Mouse (Mus musculus) cortical plate, adult 2 months (tissue): Measurements from ENCODE around the gene Spsb4. TPM values are rescaled to one million over a fixed set of nuclear protein-coding genes. Genes with fewer than 3 reads are reported as not detected.
"Not testable (repeated sequence)": the region's sequence is repeated elsewhere in the genome, so short reads cannot be mapped to it uniquely, and the experiment has no call there.

Source experiments
- H3K27ac ChIP-seq: fragments of 200-500 bp; 2 replicates; pipeline ENCODE4 v1.5.1; 2012; ENCODE audit warnings: low read length, control low read depth, inconsistent platforms; ENCODE audit not compliant: insufficient read depth
- H3K4me1 ChIP-seq: fragments of 200-500 bp; 2 replicates; pipeline ENCODE4 v1.6.1; 2011; ENCODE audit warnings: low read length; ENCODE audit not compliant: control insufficient read depth, insufficient read depth
- H3K4me3 ChIP-seq: fragments of 200-500 bp; 2 replicates; pipeline ENCODE4 v1.5.1; 2011; ENCODE audit warnings: mild to moderate bottlenecking, low read length, control low read depth; ENCODE audit not compliant: insufficient read depth
- CTCF ChIP-seq: fragments of 200-500 bp; IDR thresholded peaks from 2 replicates; pipeline ENCODE4 v1.5.1; 2011; ENCODE audit warnings: mild to moderate bottlenecking, control low read depth, low read length; ENCODE audit not compliant: insufficient read depth; ENCODE audit errors: extremely low read depth
- POLR2A ChIP-seq: fragments of 200-500 bp; IDR thresholded peaks from 2 replicates; pipeline ENCODE4 v1.6.1; 2011; ENCODE audit warnings: mild to moderate bottlenecking, low read length, control low read depth; ENCODE audit not compliant: insufficient read depth; ENCODE audit errors: extremely low read depth
- polyA plus RNA-seq: library from polyadenylated mRNA; depleted of rRNA; stranded (reverse); fragments of >200 nt; gene quantifications from 2 replicates; pipeline ENCODE4 v1.2.3, GENCODE M21; 2012

The Spsb4 gene
- polyA plus RNA-seq, 1 experiment, result 3.7 TPM

DNA sequence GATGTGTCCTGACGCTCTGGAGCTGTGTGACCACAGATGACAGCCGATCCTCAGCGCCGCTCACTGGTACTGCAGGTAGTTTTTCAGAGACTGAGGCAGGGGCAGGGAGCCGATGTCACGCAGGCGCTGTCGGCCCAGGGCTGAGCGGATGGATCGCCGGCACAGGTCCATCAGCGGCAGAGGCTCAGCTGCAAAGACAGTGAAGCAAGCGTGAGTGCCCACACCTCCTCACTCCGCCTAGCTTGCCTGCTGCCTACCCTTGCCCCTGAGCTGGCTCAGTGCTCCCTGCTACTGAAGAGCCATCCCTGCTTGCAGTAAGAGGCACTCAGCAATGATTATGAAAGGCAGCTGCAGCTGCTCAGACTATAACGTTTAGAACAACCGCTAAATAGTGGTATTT, 74.1 kb downstream of the Spsb4 start:
- H3K4me3 ChIP-seq, result no peak overlapping the region
- TF ChIP-seq CTCF, result no peak
- no peak for TF ChIP-seq POLR2A
- H3K4me1 ChIP-seq, result no peaks in the 10 kb centered on the region
- H3K27ac ChIP-seq, result no peak overlapping the region

DNA sequence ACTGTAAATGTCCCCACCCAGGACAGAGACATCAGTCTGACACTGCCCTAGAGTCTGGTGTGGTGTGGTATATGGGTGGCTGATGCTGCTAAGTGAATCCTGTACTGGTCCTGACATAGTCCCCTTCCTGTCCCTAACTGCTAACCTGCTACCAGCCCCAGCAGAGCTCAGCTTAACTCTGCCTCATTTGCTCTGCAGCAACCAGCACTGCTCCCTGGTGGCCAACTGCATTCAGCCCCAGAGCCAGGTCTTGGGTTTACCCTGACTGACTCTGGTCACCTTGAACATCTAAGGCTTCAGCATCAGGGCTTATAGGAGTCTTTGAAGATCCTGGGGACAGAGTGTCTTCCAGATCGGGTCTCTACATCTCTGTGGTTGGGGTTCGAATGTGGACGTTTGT, 75.7 kb downstream of the Spsb4 start:
- H3K4me1 ChIP-seq, result no peaks in the 10 kb centered on the region
- H3K27ac ChIP-seq, result no peak overlapping the region
- H3K4me3 ChIP-seq, result no peak overlapping the region
- TF ChIP-seq CTCF (no peak), POLR2A (no peak)

DNA sequence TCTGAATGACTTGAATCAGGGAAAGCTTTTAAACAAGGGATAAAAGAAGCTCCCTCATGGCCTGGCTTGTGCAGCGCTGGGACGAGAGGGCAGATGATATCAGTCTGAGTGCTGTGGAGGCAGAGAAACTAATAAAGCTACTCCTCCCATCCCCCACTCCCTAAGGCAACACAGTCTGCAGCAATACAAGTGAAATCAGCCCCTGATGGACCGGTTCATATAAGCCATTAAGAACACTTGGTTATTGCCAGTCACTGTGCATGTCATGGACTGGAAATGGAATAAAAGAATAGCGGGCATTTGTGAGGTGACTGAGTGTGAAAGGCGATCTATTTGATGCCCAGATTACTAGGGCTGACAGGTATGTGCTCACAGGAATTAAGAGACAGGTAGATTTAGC, 79.8 kb downstream of the Spsb4 start:
- no peak overlapping the region for H3K27ac ChIP-seq
- no peaks in the 10 kb centered on the region for H3K4me1 ChIP-seq
- H3K4me3 ChIP-seq, result no peak overlapping the region
- TF ChIP-seq POLR2A, result no peak
- TF ChIP-seq CTCF, result no peak

DNA sequence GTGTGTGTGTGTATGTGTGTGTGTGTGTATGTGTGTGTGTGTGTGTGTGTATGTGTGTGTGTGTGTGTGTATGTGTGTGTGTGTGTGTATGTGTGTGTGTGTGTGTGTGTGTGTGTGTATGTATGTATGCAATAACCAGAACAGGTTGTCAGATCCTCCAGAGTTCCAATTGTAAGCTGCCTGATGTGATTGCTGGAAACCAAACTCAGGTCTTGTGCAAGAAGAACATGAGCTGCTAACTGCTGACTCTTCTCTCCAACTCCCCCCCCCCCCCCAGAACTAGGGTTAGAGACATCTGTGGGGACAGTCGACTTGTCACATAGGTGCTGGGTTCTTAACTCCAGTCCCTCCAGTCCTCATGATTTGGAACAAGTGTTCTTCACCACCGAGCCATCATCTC, 82.2 kb downstream of the Spsb4 start:
- H3K27ac ChIP-seq, H3K4me1 ChIP-seq, H3K4me3 ChIP-seq: not testable (repeated sequence)

DNA sequence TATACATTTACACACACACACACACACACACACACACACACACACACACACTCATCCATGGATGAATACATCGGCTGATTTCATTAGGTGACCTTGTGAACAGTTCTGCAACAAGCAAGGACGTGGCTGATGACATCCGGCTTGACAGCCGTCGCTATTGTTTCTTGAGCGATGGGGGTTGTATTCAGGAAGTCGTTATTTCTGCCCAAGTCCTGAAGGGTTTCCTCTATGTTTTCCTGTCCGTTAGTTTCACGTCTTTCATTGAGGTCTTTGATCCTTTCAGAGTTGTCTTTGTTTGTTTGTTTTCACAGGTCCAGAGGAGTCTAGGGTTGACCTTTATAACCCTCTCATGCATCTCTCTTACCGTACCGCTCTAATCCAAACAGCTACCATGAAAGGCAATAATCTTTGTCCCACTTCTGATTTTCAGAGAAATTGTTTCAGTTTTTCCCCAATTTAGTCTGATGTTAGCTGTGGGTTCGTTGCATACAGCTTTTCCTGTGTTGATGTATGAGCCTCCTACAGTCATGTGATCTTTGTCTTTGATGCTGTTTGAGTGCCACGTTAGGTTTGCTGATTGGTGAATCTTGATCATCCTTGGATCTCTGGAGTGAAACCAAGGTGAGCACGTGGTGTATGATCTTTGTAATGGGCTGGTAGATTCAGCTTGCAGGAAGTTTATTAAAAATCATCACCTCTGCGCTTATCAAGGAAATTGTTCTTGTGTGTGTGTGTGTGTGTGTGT, 82.9 kb downstream of the Spsb4 start:
- H3K4me3 ChIP-seq, result no peak overlapping the region
- no peak for TF ChIP-seq POLR2A
- TF ChIP-seq CTCF, result no peak
- no peaks in the 10 kb centered on the region for H3K4me1 ChIP-seq
- no peak overlapping the region for H3K27ac ChIP-seq

DNA sequence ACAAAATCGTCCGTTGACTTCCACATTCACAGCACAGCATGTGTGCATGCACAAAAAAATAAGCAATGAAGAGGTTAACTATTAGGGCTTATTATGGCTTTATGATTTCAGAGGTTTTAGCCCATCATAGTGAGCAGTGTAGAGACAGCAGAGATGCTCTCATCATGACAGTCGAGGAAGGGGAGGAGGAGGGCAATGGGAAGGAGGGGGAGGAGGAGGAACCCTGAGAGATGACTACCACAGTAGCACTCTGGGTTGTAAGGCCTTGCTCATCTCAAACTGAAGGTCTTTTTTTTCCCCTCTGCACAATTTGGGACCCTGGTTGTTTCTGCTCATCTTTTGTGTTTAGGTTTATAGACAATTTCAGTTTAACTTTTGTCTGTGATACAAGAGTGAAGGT, 83.8 kb downstream of the Spsb4 start:
- no peak overlapping the region for H3K4me3 ChIP-seq
- no peak overlapping the region for H3K27ac ChIP-seq
- TF ChIP-seq POLR2A (no peak), CTCF (no peak)
- no peaks in the 10 kb centered on the region for H3K4me1 ChIP-seq

DNA sequence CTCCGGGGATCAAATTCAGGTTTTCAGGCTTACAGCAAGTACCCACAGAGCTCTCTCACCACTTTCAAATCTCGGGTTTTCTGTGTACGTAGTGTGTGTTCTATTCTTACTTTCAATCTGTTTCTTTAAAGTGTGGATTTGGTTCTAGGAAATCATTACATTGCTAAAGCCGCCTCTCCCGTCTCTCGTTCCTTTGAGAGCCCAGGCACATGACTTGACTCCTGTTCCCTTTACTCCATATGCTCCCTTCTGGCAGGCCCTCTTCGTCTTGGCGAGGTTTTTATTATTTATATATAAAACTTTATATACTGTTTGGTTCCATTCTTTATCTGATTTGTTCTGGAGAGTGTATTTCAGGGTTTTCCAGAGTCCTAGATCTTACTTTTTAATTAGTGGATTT, 85.9 kb downstream of the Spsb4 start:
- no peak for TF ChIP-seq CTCF
- TF ChIP-seq POLR2A, result no peak
- no peak overlapping the region for H3K4me3 ChIP-seq
- no peak overlapping the region for H3K27ac ChIP-seq
- H3K4me1 ChIP-seq, result no peaks in the 10 kb centered on the region

DNA sequence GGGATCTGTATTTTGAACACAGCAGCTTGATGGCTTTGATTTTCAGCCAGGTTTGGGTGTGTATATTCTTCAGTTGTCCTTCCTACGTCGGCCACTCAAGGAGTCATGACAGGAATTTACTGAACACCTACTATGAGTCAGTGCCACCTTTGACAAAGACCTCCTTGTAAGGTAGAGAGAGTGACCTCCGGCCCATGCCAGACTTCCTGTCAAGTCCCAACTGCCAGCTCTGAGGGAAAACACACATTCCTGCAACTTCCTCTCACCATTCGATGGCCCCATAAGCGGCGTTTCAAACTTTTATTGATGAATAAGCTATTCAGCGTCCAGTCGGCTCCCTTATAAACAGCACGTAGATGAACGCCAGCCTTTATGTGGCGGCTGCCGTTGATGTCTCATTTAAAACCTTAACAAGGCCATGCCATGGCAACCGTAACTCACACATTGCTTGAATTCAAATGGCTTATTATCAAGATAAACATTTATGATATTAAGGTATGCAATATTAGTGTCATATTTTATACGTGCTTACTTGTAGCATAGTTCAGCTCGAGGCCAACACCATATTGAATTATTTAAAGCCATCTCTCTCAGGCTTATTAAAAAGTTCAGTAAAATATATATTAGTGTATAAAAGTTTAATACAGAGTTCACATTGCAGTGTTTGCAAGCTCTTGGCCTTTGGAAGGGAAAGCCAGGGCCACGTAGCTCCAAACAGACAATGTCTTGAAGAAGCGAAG, 94.9 kb downstream of the Spsb4 start:
- H3K4me1 ChIP-seq, result no peaks in the 10 kb centered on the region
- TF ChIP-seq POLR2A (no peak), CTCF (no peak)
- H3K27ac ChIP-seq, result no peak overlapping the region
- H3K4me3 ChIP-seq, result no peak overlapping the region

DNA sequence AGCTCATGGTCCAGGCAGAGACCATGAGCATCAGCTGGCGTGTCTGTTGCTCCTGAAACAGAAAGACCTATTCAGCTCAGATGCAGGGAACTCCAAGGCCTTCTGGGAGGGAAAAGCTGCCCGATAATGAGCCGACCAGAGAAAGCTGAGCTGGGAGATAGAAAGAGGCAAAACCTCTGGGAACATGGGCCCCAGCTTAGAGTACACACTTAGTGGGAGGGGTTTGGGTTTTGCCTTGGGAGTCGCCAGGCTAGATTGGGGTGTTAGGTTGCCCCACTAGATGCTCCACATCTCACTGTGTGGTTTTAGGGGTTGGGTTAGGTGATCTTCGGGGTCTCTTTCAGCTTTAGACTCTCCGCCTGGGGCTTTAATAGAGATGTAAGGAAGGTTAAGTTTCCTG, 95.5 kb downstream of the Spsb4 start:
- Histone ChIP-seq H3K27ac (no peak overlapping the region), H3K4me1 (no peaks in the 10 kb centered on the region), H3K4me3 (no peak overlapping the region)
- TF ChIP-seq CTCF (no peak), POLR2A (no peak)
